Mouse (Mus musculus) heart, adult 11 months (tissue): Measurements from ENCODE around the gene Cpeb3.

ENCODE experiments used
- DNase-seq: peaks from one replicate; pipeline ENCODE4 v3.0.0; 2022

The Cpeb3 gene

DNA sequence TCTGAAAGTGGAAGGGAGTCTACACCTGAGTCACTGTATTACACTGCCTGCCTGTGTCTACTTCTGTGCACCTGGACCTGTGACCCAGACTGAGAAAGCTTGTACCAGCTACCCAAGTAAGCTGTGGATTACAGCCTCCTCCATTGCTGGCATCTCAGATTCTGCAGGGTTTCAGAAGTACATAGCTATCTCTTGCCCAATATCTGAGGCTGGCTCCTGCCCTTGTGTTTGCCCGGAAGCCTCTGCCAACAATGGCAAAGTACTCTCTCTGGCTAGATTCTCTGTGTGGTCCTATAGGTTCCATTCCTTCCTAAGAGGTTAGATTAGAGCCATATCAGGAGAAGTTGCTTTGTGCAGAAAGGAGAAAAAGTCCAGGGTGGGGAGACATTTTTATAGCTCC is 129.8 kb downstream of the Cpeb3 start:
- DNase-seq, result peak; percentile 91

DNA sequence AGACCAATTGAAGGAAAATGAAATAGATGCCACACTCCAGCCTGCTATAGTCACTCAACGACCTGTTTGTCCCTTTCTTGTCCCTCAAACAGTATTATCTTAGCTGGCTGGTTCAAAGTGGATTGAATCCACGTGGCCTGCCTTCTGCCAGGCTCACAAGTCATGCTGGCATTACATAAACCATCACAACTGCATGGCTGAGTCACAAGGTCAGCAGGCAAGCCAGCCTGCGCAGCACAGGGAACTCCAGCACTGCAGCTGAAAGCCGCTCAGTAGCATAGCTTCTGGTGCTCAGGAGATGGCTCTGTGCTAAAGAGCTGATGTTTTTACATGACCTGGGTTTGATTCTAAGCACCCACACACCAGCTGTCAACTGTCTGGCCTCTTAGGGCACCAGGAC is 130.3 kb downstream of the Cpeb3 start:
- peak; percentile 98 for DNase-seq

DNA sequence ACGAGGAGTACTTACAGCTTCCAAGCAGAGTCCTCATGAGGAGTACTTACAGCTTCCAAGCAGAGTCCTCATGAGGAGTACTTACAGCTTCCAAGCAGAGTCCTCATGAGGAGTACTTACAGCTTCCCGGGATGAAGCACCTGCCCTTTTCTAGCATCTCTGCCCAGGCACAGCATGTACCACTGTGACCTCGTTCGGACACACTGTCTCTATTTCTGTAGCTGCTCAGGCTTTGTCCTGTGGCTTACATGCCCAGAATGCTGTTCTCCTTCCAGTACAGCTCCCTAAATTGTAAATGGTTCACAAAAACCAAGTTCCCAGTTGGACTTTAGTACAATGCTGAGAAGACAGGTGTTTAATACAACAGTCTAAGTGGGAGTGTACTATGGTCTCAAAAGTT is 131.1 kb downstream of the Cpeb3 start:
- peak; percentile 96 for DNase-seq

DNA sequence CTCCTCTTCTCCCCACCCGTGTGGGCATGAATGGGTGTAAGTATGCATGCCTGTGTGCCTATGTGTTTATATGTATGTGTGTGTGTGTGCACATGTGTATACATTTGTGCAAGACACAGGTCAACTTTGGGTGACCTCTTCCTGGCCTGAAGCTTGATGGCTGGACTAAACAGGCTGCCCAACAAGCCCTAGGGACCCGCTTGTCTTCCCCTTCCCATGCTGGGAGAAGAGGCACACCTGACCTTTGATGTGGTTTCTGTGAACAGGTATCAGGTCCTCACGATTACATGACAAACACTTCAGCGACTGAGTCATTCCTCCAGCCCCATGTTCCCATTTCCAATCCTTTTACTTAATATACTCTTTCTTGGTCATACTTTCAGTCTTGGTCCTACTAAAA is 131.8 kb downstream of the Cpeb3 start:
- DNase-seq, result peak; percentile 73

DNA sequence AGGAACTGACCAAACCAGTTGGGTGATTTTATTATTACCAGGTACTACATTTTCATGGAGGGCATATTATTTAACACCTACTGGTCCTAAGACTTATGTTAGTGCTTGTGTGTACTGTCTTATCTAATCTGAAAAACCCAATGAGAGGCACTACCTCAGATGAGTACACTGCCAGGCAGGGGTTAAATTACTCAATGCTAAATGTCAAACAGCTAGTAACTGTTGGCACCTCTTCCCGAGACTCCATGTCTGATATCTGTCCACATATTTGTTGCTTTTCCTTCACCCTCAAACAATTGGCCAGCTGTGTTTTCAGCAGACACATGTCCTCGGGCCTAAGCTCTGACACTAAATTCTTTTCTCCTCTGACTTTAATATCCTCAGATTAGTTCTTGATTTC is 132.3 kb downstream of the Cpeb3 start:
- peak; percentile 72 for DNase-seq

DNA sequence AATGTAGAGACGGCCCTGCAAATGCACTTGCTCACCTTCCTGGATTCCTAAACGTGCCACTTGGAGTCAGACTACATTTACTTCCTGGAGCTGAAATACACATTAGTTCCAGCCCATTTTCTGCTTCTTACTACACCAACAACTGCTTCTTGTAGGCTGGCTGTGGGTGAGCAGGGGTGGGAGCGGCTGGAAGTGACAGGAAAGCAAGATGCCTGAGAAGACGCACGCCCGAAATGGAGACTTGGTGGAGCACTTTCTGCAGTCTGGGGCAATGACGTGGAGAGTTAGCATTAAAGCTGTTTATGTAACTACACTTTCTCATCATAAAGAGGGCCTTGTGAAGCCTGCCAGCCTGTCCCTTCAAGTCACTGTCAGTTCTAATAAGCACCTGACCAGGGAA is 132.7 kb downstream of the Cpeb3 start:
- DNase-seq, result peak; percentile 85

DNA sequence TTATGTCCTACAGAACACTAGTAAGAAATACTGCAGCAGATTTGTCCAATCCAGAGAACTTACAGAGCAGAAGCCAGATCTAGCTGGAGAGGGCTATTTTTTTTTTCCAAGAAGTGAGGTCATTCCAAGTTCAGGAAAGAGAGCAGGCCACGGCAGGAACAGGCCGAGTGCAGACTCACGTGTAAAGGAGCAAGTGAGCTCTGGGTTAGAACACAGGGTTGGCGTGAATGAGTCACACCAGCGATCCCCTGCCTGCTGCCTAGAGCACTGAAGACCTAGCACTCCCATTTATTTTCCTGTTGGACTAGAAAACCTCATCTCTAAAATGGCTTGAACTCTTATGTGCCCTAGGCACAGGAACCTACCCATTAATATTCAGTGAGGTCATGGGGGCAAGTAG is 133.7 kb downstream of the Cpeb3 start:
- DNase-seq, result peak; percentile 93

DNA sequence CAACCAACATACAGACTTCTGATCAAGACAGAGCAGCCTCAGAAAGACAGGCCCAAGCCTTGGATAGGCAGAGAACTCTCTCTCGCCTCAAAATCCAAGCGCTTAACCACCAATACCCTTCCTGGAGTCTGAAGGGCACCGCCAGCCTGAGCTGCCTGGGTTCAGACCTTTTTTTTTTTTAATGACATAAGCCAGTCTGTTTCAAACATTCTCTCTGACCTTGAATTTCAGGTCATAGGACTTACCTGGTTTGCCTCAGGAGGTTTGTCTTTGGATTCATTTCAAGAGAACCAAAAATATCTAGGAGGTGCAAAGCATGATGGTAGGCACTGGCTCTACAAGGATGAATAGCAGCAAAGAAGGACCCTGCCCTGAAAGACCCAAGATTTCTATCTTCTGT is 134.1 kb downstream of the Cpeb3 start:
- DNase-seq, result no peak

DNA sequence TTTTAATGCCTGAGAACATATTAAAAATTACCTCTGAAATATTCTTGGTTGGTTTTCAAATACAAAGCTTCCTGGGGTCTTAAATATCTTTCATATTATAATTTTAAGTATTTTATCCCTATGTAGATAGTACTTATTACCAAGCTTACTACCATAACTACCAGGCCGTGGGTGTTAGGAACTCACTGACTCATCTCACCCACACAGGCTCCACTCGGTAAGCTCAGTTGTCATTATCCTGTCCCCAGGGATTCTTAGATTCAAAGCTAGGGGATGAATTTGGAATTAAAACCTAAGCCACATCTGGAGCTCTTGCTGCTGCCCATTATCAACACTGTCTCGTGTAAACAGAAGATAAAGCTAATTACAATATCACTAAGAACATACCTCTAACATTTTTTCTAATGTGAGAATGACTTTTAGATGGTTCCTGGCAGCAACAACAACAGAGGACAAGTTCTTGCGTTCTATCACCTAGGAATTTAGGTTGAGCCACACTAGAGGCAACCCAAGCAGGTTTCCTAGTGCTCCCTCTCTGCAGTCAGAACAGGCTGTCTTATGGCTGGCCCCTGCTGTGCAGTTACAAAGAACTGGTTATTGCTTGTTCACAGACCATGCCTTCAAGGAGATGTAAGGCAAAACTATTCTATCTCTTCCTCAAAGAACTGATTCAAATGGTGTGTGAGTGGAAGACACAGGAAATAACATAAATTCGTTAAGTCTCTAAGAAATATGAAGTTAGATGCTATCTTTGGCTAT is 135.4 kb downstream of the Cpeb3 start:
- peak; percentile 49 for DNase-seq

DNA sequence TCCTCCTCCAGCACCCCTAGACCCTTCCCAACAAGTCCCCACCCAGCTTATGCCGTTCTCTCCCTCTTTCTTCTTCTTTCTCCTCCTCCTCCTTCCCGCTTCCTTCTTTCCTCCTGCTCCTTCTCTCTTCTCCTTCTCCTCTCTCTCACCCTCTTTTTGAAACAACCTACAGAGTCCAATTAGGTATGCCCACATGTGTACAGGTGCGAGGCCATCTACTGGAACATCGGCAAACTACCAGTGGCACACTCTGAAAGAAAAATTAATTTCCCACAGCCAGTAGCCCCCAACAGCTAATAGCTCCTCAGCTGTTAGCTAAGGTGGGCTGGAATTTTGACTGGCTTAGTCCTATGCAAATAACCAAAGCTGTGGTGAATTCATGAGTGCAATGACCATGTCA is 139.2 kb downstream of the Cpeb3 start:
- DNase-seq, result peak; percentile 74

DNA sequence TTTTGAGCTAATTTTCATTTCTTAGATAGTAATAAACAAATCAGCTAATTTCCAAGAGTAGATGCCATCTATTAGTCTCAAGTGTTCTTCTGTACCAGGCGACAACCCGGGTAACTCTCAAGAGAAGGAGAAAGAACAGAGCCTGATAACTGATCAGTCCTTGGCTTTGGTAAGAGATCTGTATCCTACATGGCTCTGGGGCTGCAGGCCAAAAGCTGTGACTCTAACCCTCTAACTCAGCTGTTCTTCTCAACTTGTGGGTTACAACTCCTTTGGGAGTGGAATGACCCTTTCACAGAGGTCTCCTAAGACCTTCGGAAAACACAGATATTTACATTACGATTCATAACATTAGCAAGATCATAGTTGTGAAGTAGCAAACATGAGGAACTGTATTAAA is 148.3 kb downstream of the Cpeb3 start:
- peak; percentile 58 for DNase-seq

DNA sequence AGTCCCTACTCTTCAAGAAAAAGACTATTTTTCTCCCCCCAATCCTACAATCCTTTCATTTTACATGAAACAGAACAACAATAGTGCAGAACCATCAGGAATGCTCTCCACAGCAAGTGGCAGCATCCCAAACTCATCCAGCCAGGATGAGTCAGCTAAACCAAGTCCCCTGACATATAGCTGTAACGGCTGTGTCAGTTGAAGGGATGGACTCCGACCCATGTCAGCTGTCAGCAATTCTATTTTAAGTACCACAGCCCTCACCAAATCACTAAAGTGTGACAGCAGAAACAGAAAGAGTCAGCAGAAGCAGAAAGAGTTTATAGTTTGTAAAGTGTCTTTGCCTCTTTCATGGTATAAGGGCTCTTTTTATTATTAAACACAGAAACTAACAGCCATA is 148.8 kb downstream of the Cpeb3 start:
- DNase-seq, result peak; percentile 95

DNA sequence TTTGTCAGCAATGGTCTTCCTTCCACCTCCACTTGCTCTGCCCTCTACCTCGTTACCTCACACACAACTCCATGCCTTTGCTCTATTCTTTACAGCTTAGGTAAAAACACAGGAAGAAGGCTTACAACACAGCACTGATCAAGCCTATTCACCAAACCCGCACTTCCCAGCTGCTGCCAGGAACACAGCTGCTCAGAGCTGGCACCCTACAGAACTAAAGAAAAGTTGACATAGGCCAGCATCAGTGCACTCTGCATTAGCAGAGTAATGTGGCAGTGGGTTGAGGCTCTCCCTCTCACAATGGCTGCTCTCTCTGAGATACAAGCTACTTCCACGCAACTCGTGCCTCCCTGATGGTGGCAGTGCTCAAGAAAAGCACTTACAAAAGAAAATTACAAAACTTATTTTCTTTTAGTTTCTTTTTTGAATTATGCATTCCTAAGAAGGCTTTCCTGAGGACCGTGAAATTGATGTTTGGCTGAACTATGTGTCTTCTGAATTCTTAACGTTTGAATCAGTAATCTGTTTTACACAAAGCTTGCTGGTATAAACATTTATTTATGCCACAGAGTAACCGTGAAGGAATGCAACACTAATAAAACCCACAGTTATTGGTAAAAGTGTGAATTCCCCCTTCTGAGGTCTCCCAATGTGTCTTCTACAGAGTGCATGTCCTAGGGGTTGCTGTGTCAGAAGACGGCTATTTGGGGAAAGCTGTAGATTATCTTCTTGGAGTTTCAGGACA is 151.1 kb downstream of the Cpeb3 start:
- peak; percentile 7 for DNase-seq

DNA sequence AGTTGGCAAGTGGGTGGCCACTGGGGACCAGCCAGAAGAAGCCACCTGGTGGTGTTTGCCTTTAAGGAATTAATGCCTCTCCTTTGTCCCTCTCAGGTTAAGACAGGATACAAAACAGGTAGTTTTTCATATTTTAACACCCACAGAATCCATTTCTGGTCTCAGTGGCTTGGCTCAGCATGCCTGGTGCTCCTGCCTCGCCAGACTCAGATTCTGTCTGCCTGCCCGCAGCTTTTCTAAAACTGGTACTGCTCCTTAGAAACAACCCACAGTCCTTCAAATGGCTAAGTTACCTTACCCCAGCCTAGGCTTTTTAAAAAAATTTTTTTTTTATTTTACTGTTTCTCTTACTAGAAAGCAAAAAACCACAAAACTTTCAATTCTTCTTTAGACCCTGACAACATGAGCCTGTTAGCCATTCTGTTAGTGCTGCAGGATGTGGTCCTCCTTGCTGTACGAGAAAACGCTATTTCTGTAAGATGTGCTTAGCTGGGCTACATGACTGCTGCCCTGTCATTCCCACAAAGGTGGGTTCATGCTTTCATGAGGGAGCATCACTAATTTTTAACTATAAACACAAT is 152.3 kb downstream of the Cpeb3 start:
- DNase-seq, result no peak

DNA sequence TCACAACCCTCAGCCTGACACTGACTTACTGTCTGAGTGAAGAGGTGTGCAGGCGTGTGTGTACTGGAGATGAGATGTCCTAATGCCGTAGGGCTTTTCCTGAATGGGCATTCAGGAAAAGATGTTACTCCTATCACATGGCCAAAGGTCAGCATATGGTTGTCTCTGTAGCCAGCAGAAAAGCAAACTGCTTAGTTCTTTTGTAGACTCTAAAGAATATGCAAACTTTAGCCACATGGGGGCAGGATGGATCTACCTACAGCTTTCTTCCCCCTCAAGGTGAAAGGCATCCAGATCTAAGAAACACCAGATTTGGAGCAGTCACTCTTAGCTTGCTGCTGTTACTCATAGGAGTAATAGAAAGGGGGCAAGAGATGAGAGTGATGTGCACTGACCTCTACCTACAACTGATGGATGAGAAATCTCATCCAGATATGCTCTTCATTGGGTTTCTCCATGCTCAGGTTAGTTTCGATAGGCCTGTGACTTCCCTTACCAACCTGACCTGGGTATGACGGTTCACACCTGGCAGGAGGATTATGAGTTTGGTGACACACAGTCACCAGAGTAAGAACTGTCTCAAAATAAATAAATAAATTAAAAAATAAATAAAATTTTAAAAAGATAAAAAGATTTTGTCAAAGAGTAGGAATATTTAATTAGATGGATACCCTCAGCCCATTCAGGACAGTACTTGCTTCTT is 157.6 kb downstream of the Cpeb3 start:
- no peak for DNase-seq

DNA sequence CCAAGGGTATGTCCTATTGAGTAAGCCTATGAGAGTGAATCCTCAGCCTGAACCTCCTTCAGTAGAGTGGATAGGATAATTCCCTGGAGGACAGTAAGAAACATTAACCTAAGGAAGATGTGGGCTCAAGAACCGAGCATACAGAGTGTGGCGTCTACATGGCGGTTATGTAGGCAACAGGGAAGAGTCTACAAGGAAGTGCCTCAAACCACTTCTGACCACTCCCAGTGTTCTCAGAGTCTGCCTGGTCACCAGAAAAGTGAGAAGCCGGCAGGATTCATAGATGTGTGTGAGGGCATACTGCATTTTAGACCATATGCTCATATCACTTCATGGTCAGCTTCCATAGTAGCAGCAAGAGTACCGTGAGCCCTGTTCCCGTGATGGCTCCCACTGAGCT is 159.9 kb downstream of the Cpeb3 start:
- DNase-seq, result no peak

DNA sequence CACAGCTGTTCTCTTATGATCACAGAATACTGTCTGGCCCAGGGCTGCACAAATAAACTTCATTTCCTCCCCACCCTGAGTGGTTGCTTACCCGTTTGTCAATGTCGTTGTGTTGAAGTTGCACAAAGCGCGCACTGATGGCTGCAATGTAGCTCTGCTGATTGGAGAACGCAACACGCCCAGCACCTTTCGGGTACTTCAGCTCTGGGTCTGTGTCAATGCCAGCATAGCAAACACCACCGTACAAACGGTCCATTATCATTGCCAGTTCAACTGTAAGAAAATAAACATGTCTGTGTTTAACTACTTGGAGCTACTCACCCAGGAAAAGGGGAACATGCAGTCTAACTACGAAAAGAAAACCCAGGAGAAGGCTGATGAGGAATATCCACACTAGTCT is 164.0 kb downstream of the Cpeb3 start:
- DNase-seq, result no peak

DNA sequence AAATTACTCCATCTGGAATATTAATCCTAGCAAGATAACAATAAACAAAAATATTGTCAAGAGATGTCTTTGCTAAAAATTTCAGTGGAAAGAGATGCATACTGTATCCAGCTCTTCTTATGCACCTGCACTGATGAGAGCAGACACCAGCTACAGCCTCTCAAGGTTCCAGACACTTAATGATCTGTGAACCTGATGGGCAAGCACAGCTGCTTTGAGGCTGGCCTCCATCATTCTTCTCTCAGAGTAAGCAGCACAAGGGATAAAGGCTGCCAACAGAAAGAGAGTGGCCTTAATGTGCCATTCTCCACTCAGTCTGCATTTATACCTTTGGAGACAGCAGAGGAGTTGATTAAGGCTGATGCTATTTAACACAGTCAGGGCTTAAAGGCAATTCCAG is 167.5 kb downstream of the Cpeb3 start:
- no peak for DNase-seq

DNA sequence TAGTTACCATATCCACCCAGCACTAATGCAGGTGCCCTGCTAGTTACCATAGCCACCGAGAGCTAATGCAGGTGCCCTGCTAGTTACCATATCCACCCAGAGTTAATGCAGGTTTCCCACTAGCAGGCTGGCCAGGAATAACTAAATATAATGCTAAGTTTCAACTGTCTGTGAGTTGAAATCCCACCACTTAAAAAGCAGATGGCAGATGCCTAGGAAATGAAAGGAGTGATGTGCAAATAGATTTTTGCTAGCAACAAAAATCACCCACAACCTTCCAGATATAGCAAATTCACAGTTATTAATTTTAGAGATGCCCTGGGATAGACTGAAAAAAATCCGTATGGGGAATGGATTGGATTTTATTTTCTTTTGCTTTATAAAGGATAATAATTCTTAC is 176.0 kb downstream of the Cpeb3 start:
- DNase-seq, result no peak

DNA sequence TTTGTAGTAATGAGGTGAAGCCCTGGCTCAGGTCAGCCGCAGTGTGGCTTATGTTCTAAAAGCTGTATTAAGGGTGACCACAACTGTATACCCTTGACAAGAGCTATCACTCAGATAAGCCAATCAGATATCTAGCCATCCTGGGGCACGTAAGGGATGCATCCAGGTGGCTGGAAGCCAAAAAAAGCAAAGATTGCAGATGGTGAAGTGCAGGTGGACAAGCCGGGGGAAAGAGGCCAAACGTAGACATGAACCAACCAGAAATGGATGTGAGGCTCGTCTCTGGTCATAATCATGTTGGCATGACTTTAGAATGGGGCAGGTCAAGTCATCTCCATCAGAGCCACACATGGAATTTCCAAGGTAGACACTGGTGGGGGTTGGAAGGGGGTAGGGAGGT is 177.0 kb downstream of the Cpeb3 start:
- no peak for DNase-seq

DNA sequence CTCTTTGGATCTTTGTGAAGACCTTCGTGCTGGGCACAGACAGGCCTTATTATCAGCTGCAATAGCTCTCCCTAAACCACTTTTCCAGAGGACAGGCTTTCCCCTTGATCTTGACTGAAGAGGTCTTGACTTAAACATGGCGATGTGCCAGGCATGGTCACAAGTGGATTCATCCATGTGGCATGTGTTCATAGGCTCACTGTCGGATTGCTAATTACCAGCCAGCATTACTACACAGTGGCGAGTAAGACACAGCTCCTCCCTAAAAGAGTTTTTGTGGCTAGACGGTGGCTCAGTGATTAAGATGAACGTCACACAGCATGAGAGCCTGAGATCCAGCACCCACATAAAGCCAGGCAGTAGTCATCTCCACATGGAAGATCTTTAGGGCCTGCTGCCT is 178.6 kb downstream of the Cpeb3 start:
- DNase-seq, result no peak

DNA sequence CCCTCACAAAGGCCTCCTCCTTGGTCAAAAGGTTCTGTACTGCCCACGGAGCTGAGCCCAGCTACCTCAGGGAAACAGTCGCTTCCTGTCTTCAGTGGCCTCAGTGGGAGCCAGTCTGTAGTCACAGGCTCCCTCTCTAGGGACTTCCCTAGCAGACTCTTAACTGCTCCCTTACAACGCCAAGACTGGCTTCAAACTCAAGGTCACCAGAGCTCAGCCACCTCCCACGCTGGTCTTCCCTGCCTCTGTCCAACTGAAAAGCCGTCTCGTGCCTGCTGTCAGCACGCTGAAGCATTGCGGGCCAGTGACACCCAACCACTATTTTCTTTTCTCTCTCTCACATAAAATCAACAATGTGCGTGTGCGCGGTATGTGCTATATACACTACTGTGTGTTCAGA is 182.0 kb downstream of the Cpeb3 start:
- DNase-seq, result peak; percentile 94

DNA sequence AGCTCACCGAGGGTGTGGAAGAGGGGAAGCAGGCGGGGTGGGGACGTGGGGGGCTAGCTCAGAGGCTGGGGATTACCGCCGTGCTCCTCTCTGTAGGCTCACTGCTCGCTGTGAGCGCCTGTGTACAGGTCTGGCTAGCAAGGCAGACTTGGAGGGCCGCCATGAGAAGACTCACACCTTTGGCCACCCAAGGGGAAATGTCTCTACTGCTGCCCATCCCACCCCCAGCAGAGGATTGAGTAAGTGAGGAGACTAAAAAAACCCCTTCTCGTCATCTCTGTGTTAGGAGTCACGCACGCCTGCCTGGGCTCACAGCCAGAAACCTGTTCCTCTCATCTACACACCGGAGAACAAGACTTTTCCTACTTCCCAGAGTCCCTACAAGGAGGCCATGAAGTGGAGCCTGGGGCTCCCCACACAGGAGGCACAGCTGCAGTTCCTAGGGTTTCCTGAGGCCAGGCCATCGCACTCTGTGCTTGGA is 182.5 kb downstream of the Cpeb3 start:
- DNase-seq, result peak; percentile 92

DNA sequence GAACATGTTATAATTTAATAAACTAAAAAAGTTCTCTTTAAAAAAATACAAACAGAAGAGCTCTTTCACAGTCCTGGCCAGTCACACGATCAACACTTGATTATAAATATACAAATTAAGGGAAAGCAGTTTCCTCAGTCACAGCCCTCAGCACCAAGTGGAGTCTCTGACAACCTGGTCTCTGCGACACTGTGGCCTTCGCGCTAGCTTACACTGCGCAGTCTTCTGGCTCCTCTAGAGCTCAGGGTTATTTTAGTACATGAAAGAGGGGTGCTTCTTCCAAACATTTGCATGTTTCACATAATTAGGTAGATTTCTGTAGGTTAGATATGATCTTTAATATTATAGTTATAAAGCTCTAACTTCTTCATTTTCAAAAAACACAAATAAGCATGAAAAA is 186.3 kb downstream of the Cpeb3 start:
- peak; percentile 66 for DNase-seq
